Mouse (Mus musculus) forebrain, embryonic 14.5 days (tissue): Measurements from ENCODE around the gene Abcb4. TPM values are rescaled to one million over a fixed set of nuclear protein-coding genes. Genes with fewer than 3 reads are reported as not detected.

ENCODE experiments used
- ATAC-seq: fragments of 200-750 bp; cut with Nextera tagmentation; 2 replicates; pipeline ENCODE4 v1.8.0; 2017; ENCODE audit warnings: mild to moderate bottlenecking, moderate library complexity
- DNase-seq: peaks from one replicate; pipeline ENCODE4 v3.0.0-alpha.2; 2015; ENCODE audit warnings: low spot score
- H3K27ac ChIP-seq: fragments of 300-500 bp; sonication (generic); 2 replicates; pipeline ENCODE4 v1.5.1; 2014; ENCODE audit warnings: low read depth, mild to moderate bottlenecking, control low read depth, low read length, moderate library complexity
- H3K27me3 ChIP-seq: fragments of 300-500 bp; sonication (generic); replicated peaks from 2 replicates; pipeline ENCODE4 v1.6.1; 2014; ENCODE audit warnings: low read length, control low read depth, mixed read lengths; ENCODE audit not compliant: control insufficient read depth, insufficient read depth
- H3K36me3 ChIP-seq: fragments of 300-500 bp; sonication (generic); 2 replicates; pipeline ENCODE4 v1.6.1; 2014; ENCODE audit warnings: low read length, control low read depth; ENCODE audit not compliant: control insufficient read depth, insufficient read depth
- H3K4me1 ChIP-seq: fragments of 300-500 bp; sonication (generic); 2 replicates; pipeline ENCODE4 v1.6.1; 2014; ENCODE audit warnings: antibody characterized with exemption, low read length, control low read depth; ENCODE audit not compliant: control insufficient read depth, insufficient read depth
- H3K4me2 ChIP-seq: fragments of 300-500 bp; sonication (generic); 2 replicates; pipeline ENCODE4 v1.6.1; 2014; ENCODE audit warnings: mild to moderate bottlenecking, control low read depth, low read length
- H3K4me3 ChIP-seq: fragments of 300-500 bp; sonication (generic); 2 replicates; pipeline ENCODE4 v1.5.1; 2014; ENCODE audit warnings: low read depth, low read length, control low read depth
- H3K9ac ChIP-seq: fragments of 300-500 bp; sonication (generic); 2 replicates; pipeline ENCODE4 v1.6.1; 2014; ENCODE audit warnings: mild to moderate bottlenecking, low read length, control low read depth, moderate library complexity
- H3K9me3 ChIP-seq: fragments of 300-500 bp; sonication (generic); replicated peaks from 2 replicates; pipeline ENCODE4 v1.6.1; 2016; ENCODE audit warnings: low read length, control low read depth, mixed read lengths; ENCODE audit not compliant: control insufficient read depth
- WGBS: fragments of 180-500 bp; shearing (Covaris S2); extraction: QIAGEN DNeasy Blood & Tissue Kit; methylation state at CpG from one replicate; pipeline ENCODE4 v1.1.7; 2014; 5-methylcytosine and 5-hydroxymethylcytosine counted together
- polyA plus RNA-seq: library from polyadenylated mRNA; unstranded; fragments of >200 nt; fragmentation: Nextera tagmentation; extraction: Ambion mirVana; gene quantifications from 2 replicates; pipeline ENCODE4 v1.2.1, GENCODE M21; 2014

Abcb4 gene
- polyA plus RNA-seq, 1 experiment from 2014 or later = 0.34 TPM

DNA sequence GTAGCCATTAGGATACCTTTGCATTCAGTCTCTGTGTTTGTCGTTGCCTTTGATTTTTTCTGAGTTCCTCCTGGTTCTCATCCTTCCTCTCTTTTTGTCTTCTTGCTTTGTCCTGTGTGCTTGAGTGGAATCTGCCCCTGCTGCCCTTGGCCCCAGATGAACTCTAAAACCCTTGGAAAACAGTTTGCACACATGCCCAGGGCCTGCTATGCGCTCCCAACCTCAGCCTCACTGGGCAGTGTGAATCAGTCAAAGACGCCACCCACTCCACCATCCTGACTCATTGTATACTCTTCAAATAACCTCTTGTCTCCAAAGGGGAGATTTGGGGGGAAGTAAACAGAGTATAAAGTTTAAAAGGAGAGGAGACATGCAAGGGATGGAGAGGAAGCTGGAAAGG lies 4.7 kb downstream of the Abcb4 start:
- H3K4me3 ChIP-seq = no peak overlapping the region
- 78% methylated on average over 3 of the region's 3 CpGs for WGBS
- H3K4me2 ChIP-seq = no peak overlapping the region
- H3K36me3 ChIP-seq = no peaks in the 10 kb centered on the region
- no peak overlapping the region for H3K27ac ChIP-seq
- no peaks in the 10 kb centered on the region for H3K4me1 ChIP-seq
- no peaks in the 10 kb centered on the region for H3K27me3 ChIP-seq
- no peak for ATAC-seq
- H3K9me3 ChIP-seq = no peaks in the 10 kb centered on the region
- no peak for DNase-seq
- no peak overlapping the region for H3K9ac ChIP-seq

DNA sequence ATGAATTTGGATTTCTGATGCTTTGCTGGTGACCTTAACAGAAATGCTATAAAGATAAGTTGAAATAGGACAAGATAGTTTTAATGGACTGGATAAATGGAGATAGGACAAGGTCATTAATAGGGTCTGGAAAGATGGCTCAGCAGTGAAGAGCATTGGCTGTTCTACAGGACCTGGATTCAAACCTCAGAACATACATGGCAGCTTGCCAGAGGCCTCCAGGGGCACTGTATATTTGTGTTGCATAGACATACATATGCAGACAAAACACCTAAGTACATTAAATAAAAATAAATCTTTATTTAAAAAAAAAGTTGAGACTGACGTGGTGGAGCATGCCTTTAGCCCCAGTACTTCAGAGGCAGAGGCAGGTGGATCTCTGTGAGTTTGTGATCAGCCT lies 7.5 kb downstream of the Abcb4 start:
- no peaks in the 10 kb centered on the region for H3K36me3 ChIP-seq
- ATAC-seq (no peak), DNase-seq (no peak)
- no peak overlapping the region for H3K27ac ChIP-seq
- 84% methylated on average over 1 of the region's 1 CpGs for WGBS
- no peak overlapping the region for H3K4me3 ChIP-seq
- H3K27me3 ChIP-seq = no peaks in the 10 kb centered on the region
- no peaks in the 10 kb centered on the region for H3K4me1 ChIP-seq
- H3K9ac ChIP-seq = no peak overlapping the region
- H3K9me3 ChIP-seq = no peaks in the 10 kb centered on the region
- no peak overlapping the region for H3K4me2 ChIP-seq

DNA sequence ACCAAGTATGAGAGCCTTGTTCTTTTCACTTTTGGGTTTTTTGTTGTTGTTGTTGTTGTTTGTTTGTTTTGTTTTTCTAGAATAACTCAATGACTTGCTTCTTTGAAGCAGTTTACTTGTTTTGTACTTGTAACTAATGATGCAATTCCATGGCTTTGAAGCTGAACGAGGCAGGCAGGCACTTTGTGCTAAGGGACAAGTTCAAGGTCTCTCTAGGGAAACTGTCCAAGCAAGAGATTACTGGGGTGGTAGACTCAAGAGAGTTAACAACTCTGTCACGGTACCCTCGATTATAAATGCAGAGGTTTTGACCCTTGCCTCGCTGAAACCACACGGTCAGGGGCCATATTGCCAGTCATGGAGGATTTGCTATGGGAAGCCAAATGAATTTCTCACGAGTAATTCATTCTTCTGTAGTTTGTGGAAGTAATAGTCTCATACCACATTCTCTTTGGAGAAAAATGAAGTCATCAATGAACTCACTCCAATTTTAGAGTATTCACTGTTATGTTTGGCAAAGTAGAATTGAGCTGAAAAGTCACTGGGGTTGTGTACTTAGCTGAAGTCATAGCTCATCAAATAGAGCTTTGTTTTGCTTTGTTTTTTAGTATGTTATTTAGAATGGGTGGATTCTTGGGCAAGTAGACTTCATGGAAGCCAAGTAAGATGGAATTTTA lies 8.8 kb downstream of the Abcb4 start:
- no peak for DNase-seq
- Histone ChIP-seq H3K27me3 (no peaks in the 10 kb centered on the region), H3K36me3 (no peaks in the 10 kb centered on the region), H3K4me1 (no peaks in the 10 kb centered on the region), H3K9ac (no peak overlapping the region), H3K27ac (no peak overlapping the region), H3K9me3 (no peaks in the 10 kb centered on the region), H3K4me2 (no peak overlapping the region), H3K4me3 (no peak overlapping the region)
- 78% methylated on average over 6 of the region's 6 CpGs for WGBS
- ATAC-seq = no peak

DNA sequence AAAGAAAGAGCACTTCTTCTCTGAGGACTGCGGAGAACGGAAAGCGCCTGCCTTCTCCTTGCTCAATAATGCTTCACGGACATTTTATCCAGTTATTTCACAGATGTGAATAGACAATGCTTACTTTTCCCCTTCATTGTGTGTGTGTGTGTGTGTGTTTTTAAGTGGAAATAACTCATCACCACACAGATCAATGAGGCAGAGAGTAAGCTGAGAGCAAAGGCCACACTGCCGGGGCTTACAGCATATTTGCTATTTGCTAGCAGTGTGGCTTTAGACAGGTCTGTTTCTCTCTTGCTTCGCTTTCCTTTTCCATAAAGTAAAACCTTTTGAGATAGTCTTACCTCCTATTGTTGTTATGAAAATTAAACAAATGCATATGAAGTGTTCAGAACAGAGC lies 11.0 kb downstream of the Abcb4 start:
- no peak overlapping the region for H3K9ac ChIP-seq
- no peak overlapping the region for H3K27ac ChIP-seq
- no peaks in the 10 kb centered on the region for H3K27me3 ChIP-seq
- no peaks in the 10 kb centered on the region for H3K9me3 ChIP-seq
- no peak for ATAC-seq
- H3K4me2 ChIP-seq = no peak overlapping the region
- no peak for DNase-seq
- no peaks in the 10 kb centered on the region for H3K36me3 ChIP-seq
- H3K4me3 ChIP-seq = no peak overlapping the region
- WGBS = 68% methylated on average over 6 of the region's 6 CpGs
- H3K4me1 ChIP-seq = no peaks in the 10 kb centered on the region

- Histone ChIP-seq H3K27me3 (no peaks in the 10 kb centered on the region), H3K9ac (no peak overlapping the region), H3K4me3 (no peak overlapping the region), H3K4me2 (no peak overlapping the region), H3K4me1 (no peaks in the 10 kb centered on the region), H3K36me3 (no peaks in the 10 kb centered on the region), H3K27ac (no peak overlapping the region), H3K9me3 (no peaks in the 10 kb centered on the region)
- no peak for ATAC-seq
- DNase-seq = no peak
- 79% methylated on average over 8 of the region's 8 CpGs for WGBS
These were observed 18.2 kb downstream of the Abcb4 start for GRCm38 (mm10) chr5:8911567-8912198.

DNA sequence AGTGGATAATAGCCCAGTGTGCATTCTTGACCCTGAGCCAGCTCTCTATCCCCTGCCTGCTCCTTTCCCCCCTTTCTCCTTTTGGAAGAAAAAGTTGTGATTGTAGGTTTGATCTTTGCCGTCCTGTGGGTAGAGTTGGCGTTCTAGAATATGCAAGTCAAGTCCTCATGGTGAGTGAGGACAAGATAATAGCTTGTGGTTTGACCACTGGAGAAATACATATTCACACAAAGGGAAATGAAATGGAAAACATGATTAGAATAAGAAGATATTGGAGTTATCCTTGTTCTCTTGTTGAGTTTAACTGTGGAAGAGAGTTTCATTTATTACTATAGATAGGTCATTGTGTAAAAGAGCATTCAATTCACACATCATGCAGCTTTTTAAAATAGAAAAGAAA lies 22.9 kb downstream of the Abcb4 start:
- Histone ChIP-seq H3K4me3 (no peak overlapping the region), H3K27ac (no peak overlapping the region), H3K27me3 (no peaks in the 10 kb centered on the region), H3K4me1 (no peaks in the 10 kb centered on the region), H3K4me2 (no peak overlapping the region), H3K36me3 (no peaks in the 10 kb centered on the region), H3K9ac (no peak overlapping the region), H3K9me3 (no peaks in the 10 kb centered on the region)
- no peak for ATAC-seq
- WGBS = 91% methylated on average over 2 of the region's 2 CpGs
- no peak for DNase-seq

- H3K4me3 ChIP-seq = no peak overlapping the region
- no peaks in the 10 kb centered on the region for H3K36me3 ChIP-seq
- no peaks in the 10 kb centered on the region for H3K4me1 ChIP-seq
- H3K27ac ChIP-seq = no peak overlapping the region
- no peak overlapping the region for H3K4me2 ChIP-seq
- no peak for DNase-seq
- H3K9me3 ChIP-seq = no peaks in the 10 kb centered on the region
- H3K27me3 ChIP-seq = no peaks in the 10 kb centered on the region
- ATAC-seq = no peak
- 86% methylated on average over 6 of the region's 6 CpGs for WGBS
- H3K9ac ChIP-seq = no peak overlapping the region
These were observed 23.6 kb downstream of the Abcb4 start for GRCm38 (mm10) chr5:8917069-8917468.

DNA sequence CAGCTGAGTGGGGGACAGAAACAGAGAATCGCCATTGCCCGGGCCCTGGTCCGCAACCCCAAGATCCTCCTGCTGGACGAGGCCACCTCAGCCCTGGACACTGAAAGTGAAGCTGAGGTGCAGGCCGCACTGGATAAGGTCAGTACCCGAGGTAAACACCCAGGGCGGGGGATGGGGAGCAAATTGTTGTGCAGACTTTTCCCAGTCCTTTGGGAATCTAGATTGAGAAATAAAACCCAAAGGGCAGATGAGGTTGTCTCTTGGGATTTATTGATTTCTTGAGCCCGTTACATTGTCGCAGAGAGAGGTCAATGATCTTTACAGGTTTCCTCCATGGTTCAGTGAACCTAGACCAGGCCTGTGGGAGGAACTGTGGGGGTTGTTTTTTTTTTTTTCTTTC lies 34.9 kb downstream of the Abcb4 start:
- 93% methylated on average over 9 of the region's 9 CpGs for WGBS
- Histone ChIP-seq H3K9me3 (no peaks in the 10 kb centered on the region; the same call in 1 of the 2 replicates), H3K4me3 (no peak overlapping the region), H3K4me1 (no peaks in the 10 kb centered on the region), H3K36me3 (no peaks in the 10 kb centered on the region), H3K27me3 (no peaks in the 10 kb centered on the region), H3K27ac (no peak overlapping the region), H3K4me2 (no peak overlapping the region), H3K9ac (no peak overlapping the region)
- ATAC-seq = no peak
- DNase-seq = no peak

GRCm38 (mm10) chr5:8937965-8938364 lies 44.4 kb downstream of the Abcb4 start:
- no peak for DNase-seq
- Histone ChIP-seq H3K27ac (no peak overlapping the region), H3K27me3 (no peaks in the 10 kb centered on the region), H3K9me3 (no peaks in the 10 kb centered on the region), H3K4me2 (no peak overlapping the region), H3K4me1 (no peaks in the 10 kb centered on the region), H3K36me3 (no peaks in the 10 kb centered on the region), H3K4me3 (no peak overlapping the region), H3K9ac (no peak overlapping the region)
- ATAC-seq = no peak
- 87% methylated on average over 7 of the region's 7 CpGs for WGBS
